Mouse (Mus musculus): ENCODE measurements around the gene Gpr33.

The Gpr33 gene

DNA sequence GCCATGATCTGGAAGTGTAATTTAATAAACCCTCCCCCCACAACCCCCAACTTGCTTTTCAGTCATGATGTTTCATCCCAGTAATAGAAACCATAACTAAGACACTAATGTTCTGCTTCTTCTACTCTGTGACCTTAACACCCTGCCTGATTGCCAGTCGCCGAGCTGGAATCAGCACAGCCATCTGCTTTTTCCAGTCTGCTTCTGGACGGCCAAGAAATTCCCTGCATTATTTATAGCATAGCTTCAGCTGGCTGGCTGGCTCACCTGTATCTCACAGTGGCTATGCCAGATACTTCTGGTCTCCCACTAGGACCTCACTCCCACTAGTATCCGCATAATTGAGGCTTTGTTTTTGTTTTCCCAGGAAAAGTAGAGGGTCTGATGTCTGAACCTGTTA, 42.0 kb downstream of the Gpr33 start:
- DNase-seq (ENCODE audit: low read depth in 1 of 2, low spot score in 2 of 2) = no peak

DNA sequence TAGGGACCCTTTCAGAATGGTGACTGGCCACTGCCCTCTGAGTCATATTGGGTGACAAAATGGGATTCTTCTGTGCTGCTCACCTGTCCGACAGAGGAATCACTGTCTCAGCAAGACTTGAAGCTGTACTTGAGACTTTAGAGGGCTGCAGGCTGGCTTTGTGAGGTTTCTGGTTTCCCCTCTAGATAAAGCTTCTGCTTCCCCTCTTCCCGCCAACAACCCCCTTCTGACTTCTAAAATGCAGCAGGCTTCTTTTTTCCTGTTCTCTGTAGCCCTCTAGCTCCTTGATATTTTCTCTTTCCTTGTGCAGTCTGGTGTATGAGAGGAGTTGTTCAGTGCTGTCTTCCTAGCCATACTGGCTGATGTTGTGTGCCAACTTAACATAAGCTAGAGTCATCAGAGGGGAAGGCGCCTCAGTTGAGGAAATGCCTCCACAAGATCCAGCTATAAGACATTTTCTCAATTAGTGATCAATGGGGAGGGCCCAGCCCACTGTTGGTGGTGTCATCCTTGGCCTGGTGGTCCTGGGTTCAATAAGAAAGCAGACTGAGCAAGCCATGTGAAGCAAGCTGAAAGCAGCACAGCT, 42.6 kb downstream of the Gpr33 start:
- no peak for DNase-seq (ENCODE audit: low read depth in 1 of 2, low spot score in 2 of 2)

DNA sequence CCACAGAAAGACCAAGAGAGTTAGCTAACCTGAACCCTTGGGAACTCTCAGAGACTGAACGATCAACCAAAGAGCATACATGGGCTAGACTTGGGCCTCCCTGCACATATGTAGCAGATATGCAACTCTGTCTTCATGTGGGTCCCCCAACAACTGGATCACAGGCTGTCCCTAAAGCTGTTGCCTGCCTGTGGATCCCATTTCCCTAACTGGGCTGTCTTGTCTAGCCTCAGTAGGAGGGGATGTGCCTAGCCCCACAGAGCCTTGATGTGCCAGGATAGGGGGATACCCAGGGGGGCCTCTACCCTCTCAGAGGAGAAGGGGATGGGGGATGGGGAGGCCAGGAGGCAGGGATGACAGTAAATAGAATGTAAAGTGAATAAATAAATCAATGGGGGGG, 44.2 kb downstream of the Gpr33 start:
- DNase-seq (ENCODE audit: low read depth in 1 of 2, low spot score in 2 of 2) = no peak

DNA sequence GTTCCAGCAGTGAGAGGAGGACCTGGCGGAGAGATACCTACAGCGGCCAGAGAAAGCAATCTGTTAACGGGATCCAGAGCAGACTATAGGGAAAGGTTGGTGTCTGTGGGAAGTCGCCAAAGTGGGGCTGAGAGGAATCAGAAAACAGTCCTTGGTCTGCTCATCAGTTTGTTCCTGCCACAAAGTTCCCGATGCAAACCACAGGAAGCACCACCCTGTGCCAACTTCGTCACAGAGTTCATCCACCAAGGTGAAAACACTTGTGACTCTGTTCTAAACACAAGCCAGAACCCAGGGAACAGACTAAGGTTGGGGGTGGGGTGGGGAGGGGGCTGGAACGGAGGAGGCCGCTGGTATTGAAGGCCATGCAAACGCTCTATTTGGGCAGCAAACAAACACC, 51.3 kb downstream of the Gpr33 start:
- no peak for DNase-seq (ENCODE audit: low read depth in 1 of 2, low spot score in 2 of 2)

DNA sequence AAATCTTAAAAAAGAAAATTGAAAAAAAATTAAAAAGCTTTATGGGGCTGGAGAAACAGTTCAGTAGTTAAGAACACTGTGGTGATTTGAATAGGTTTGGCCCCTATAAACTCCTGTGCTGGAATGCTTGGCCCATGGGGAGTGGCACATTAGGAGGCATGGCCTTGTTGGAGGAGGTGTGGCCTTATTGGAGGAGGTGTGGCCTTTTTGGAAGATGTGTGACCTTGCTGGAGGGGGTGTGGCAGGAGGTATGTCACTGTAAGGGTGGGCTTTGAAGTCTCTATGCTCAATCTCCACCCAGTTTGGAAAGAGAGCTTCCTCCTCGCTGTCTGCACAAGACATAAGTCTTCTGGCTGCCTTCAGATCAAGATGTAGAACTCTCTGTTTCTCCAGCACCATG, 53.5 kb downstream of the Gpr33 start:
- no peak for DNase-seq (ENCODE audit: low read depth in 1 of 2, low spot score in 2 of 2)
